Mouse (Mus musculus) kidney, embryonic 15.5 days (tissue): ENCODE results near the gene Acpp. TPM values are rescaled to one million over a fixed set of nuclear protein-coding genes. Genes with fewer than 3 reads are reported as not detected.

Experiments used
- ATAC-seq: fragments of 200-750 bp; cut with Nextera tagmentation; replicated peaks from 2 replicates; pipeline ENCODE4 v1.8.0; 2017; ENCODE audit warnings: moderate TSS enrichment; ENCODE audit not compliant: low FRiP score
- H3K27ac ChIP-seq: fragments of 300-500 bp; sonication (generic); 2 replicates; pipeline ENCODE4 v1.5.1; 2015; ENCODE audit warnings: mild to moderate bottlenecking, inconsistent platforms
- H3K27me3 ChIP-seq: fragments of 300-500 bp; sonication (generic); 2 replicates; pipeline ENCODE4 v1.6.1; 2015; ENCODE audit warnings: inconsistent platforms
- H3K36me3 ChIP-seq: fragments of 300-500 bp; sonication (generic); 2 replicates; pipeline ENCODE4 v1.6.1; 2015; ENCODE audit warnings: inconsistent platforms
- H3K4me1 ChIP-seq: fragments of 300-500 bp; sonication (generic); 2 replicates; pipeline ENCODE4 v1.6.1; 2015; ENCODE audit warnings: inconsistent platforms
- H3K4me2 ChIP-seq: fragments of 300-500 bp; sonication (generic); 2 replicates; pipeline ENCODE4 v1.6.1; 2015; ENCODE audit warnings: moderate library complexity, mild to moderate bottlenecking, inconsistent platforms
- H3K4me3 ChIP-seq: fragments of 300-500 bp; sonication (generic); replicated peaks from 2 replicates; pipeline ENCODE4 v1.5.1; 2015; ENCODE audit warnings: mild to moderate bottlenecking, inconsistent platforms
- H3K9ac ChIP-seq: fragments of 300-500 bp; sonication (generic); 2 replicates; pipeline ENCODE4 v1.6.1; 2015; ENCODE audit warnings: mild to moderate bottlenecking, inconsistent platforms
- H3K9me3 ChIP-seq: fragments of 300-500 bp; sonication (generic); replicated peaks from 2 replicates; pipeline ENCODE4 v1.6.1; 2016; ENCODE audit warnings: inconsistent platforms
- WGBS: fragments of 180-500 bp; shearing (Covaris S2); methylation state at CpG from one replicate; pipeline ENCODE4 v1.1.7; 2015; ENCODE audit warnings: mixed read lengths; 5-methylcytosine and 5-hydroxymethylcytosine counted together
- polyA plus RNA-seq: library from polyadenylated mRNA; unstranded; fragments of >200 nt; fragmentation: Nextera tagmentation; extraction: Ambion mirVana; gene quantifications from 2 replicates; pipeline ENCODE4 v1.2.1, GENCODE M21; 2015

Acpp gene
- polyA plus RNA-seq, 1 experiment from 2014 or later = 1.7 TPM

- H3K4me1 ChIP-seq = no peaks in the 10 kb centered on the region
- H3K4me2 ChIP-seq = no peak overlapping the region
- WGBS = 65% methylated on average over 3 of the region's 3 CpGs
- no peaks in the 10 kb centered on the region for H3K9me3 ChIP-seq
- no peak overlapping the region for H3K4me3 ChIP-seq
- ATAC-seq = no peak
- no peak overlapping the region for H3K27ac ChIP-seq
- no peak overlapping the region for H3K9ac ChIP-seq
- no peaks in the 10 kb centered on the region for H3K27me3 ChIP-seq
- no peaks in the 10 kb centered on the region for H3K36me3 ChIP-seq
Measured at GRCm38 (mm10) chr9:104297041-104297440, 40.5 kb downstream of the Acpp start.

- Histone ChIP-seq H3K27ac (peak overlapping the region; percentile 76), H3K9ac (no peak overlapping the region), H3K9me3 (no peaks in the 10 kb centered on the region), H3K4me3 (no peak overlapping the region), H3K4me2 (no peak overlapping the region), H3K27me3 (no peaks in the 10 kb centered on the region), H3K4me1 (peaks cover 36% of the 10 kb centered on the region), H3K36me3 (no peaks in the 10 kb centered on the region)
- 0 out of 2 replicates have a peak, but pooled peaks have one; percentile 54 for ATAC-seq
- 9% methylated on average over 6 of the region's 6 CpGs for WGBS
Measured at GRCm38 (mm10) chr9:104284934-104285333, 52.6 kb downstream of the Acpp start.

- no peaks in the 10 kb centered on the region for H3K27me3 ChIP-seq
- peak; percentile 73 for ATAC-seq
- no peak overlapping the region for H3K4me2 ChIP-seq
- no peak overlapping the region for H3K9ac ChIP-seq
- peak overlapping the region; percentile 79 for H3K27ac ChIP-seq
- no peaks in the 10 kb centered on the region for H3K9me3 ChIP-seq
- WGBS = 23% methylated on average over 8 of the region's 8 CpGs
- H3K4me1 ChIP-seq = peaks cover 38% of the 10 kb centered on the region
- H3K36me3 ChIP-seq = no peaks in the 10 kb centered on the region
- no peak overlapping the region for H3K4me3 ChIP-seq
Measured at GRCm38 (mm10) chr9:104282536-104282935, 55.0 kb downstream of the Acpp start.

GRCm38 (mm10) chr9:104281737-104282136 is 55.8 kb downstream of the Acpp start:
- H3K27ac ChIP-seq = peak overlapping the region; percentile 79
- no peaks in the 10 kb centered on the region for H3K27me3 ChIP-seq
- no peaks in the 10 kb centered on the region for H3K36me3 ChIP-seq
- no peak overlapping the region for H3K9ac ChIP-seq
- H3K4me1 ChIP-seq = peaks cover 41% of the 10 kb centered on the region
- no peaks in the 10 kb centered on the region for H3K9me3 ChIP-seq
- no peak overlapping the region for H3K4me2 ChIP-seq
- ATAC-seq = no peak
- WGBS = 49% methylated on average over 5 of the region's 5 CpGs
- no peak overlapping the region for H3K4me3 ChIP-seq

GRCm38 (mm10) chr9:104280725-104281495 is 56.6 kb downstream of the Acpp start:
- no peak overlapping the region for H3K4me3 ChIP-seq
- H3K4me1 ChIP-seq = peaks cover 41% of the 10 kb centered on the region
- H3K9ac ChIP-seq = no peak overlapping the region
- H3K9me3 ChIP-seq = no peaks in the 10 kb centered on the region
- 42% methylated on average over 8 of the region's 8 CpGs for WGBS
- H3K27me3 ChIP-seq = no peaks in the 10 kb centered on the region
- H3K36me3 ChIP-seq = no peaks in the 10 kb centered on the region
- peak overlapping the region; percentile 20 for H3K4me2 ChIP-seq
- peak; percentile 59; the same call in 1 of the 2 replicates for ATAC-seq
- peak overlapping the region; percentile 79 for H3K27ac ChIP-seq

GRCm38 (mm10) chr9:104277528-104278162 is 59.9 kb downstream of the Acpp start:
- H3K9me3 ChIP-seq = no peaks in the 10 kb centered on the region
- H3K27ac ChIP-seq = no peak overlapping the region
- no peak overlapping the region for H3K4me3 ChIP-seq
- peaks cover 31% of the 10 kb centered on the region for H3K4me1 ChIP-seq
- H3K9ac ChIP-seq = peak overlapping the region; percentile 38; the same call in 1 of the 2 replicates
- H3K4me2 ChIP-seq = peak overlapping the region; percentile 43; the same call in 1 of the 2 replicates
- ATAC-seq = peak; percentile 50; the same call in 1 of the 2 replicates
- WGBS = 21% methylated on average over 18 of the region's 18 CpGs
- H3K36me3 ChIP-seq = no peaks in the 10 kb centered on the region
- H3K27me3 ChIP-seq = no peaks in the 10 kb centered on the region

- WGBS = 83% methylated on average over 17 of the region's 17 CpGs
- H3K27me3 ChIP-seq = no peaks in the 10 kb centered on the region
- no peak overlapping the region for H3K27ac ChIP-seq
- H3K36me3 ChIP-seq = no peaks in the 10 kb centered on the region
- no peaks in the 10 kb centered on the region for H3K9me3 ChIP-seq
- peaks cover 8% of the 10 kb centered on the region for H3K4me1 ChIP-seq
- no peak overlapping the region for H3K9ac ChIP-seq
- ATAC-seq = no peak
- no peak overlapping the region for H3K4me3 ChIP-seq
- no peak overlapping the region for H3K4me2 ChIP-seq
Measured at GRCm38 (mm10) chr9:104275084-104275785, 62.3 kb downstream of the Acpp start.

GRCm38 (mm10) chr9:104272057-104272456 is 65.5 kb downstream of the Acpp start:
- H3K27ac ChIP-seq = no peak overlapping the region
- H3K4me1 ChIP-seq = no peaks in the 10 kb centered on the region
- ATAC-seq = no peak
- no peaks in the 10 kb centered on the region for H3K9me3 ChIP-seq
- WGBS = 71% methylated on average over 4 of the region's 4 CpGs
- H3K27me3 ChIP-seq = no peaks in the 10 kb centered on the region
- H3K4me3 ChIP-seq = no peak overlapping the region
- no peak overlapping the region for H3K9ac ChIP-seq
- no peaks in the 10 kb centered on the region for H3K36me3 ChIP-seq
- no peak overlapping the region for H3K4me2 ChIP-seq

- H3K27ac ChIP-seq = no peak overlapping the region
- no peaks in the 10 kb centered on the region for H3K9me3 ChIP-seq
- H3K27me3 ChIP-seq = no peaks in the 10 kb centered on the region
- H3K36me3 ChIP-seq = no peaks in the 10 kb centered on the region
- H3K4me2 ChIP-seq = no peak overlapping the region
- H3K9ac ChIP-seq = no peak overlapping the region
- ATAC-seq = no peak
- no peak overlapping the region for H3K4me3 ChIP-seq
- 63% methylated on average over 4 of the region's 4 CpGs for WGBS
- H3K4me1 ChIP-seq = no peaks in the 10 kb centered on the region
Measured at GRCm38 (mm10) chr9:104271642-104272041, 65.9 kb downstream of the Acpp start.

GRCm38 (mm10) chr9:104269944-104270343 is 67.6 kb downstream of the Acpp start:
- ATAC-seq = no peak
- 51% methylated on average over 3 of the region's 3 CpGs for WGBS
- Histone ChIP-seq H3K9me3 (no peaks in the 10 kb centered on the region), H3K4me1 (no peaks in the 10 kb centered on the region), H3K4me3 (no peak overlapping the region), H3K27me3 (no peaks in the 10 kb centered on the region), H3K36me3 (no peaks in the 10 kb centered on the region), H3K27ac (0 out of 2 replicates have a peak overlapping the region, but pooled peaks have one; percentile 27), H3K4me2 (no peak overlapping the region), H3K9ac (no peak overlapping the region)

- H3K4me2 ChIP-seq = peak overlapping the region; percentile 14; the same call in 1 of the 2 replicates
- no peaks in the 10 kb centered on the region for H3K36me3 ChIP-seq
- no peaks in the 10 kb centered on the region for H3K27me3 ChIP-seq
- H3K4me3 ChIP-seq = no peak overlapping the region
- H3K4me1 ChIP-seq = no peaks in the 10 kb centered on the region
- H3K9me3 ChIP-seq = no peaks in the 10 kb centered on the region
- H3K27ac ChIP-seq = 0 out of 2 replicates have a peak overlapping the region, but pooled peaks have one; percentile 27
- ATAC-seq = no peak
- 42% methylated on average over 10 of the region's 10 CpGs for WGBS
- H3K9ac ChIP-seq = no peak overlapping the region
Measured at GRCm38 (mm10) chr9:104269349-104269871, 68.1 kb downstream of the Acpp start.

- no peak overlapping the region for H3K27ac ChIP-seq
- H3K9me3 ChIP-seq = no peaks in the 10 kb centered on the region
- H3K36me3 ChIP-seq = no peaks in the 10 kb centered on the region
- no peak overlapping the region for H3K9ac ChIP-seq
- no peaks in the 10 kb centered on the region for H3K27me3 ChIP-seq
- 63% methylated on average over 2 of the region's 2 CpGs for WGBS
- no peak for ATAC-seq
- no peak overlapping the region for H3K4me2 ChIP-seq
- peaks cover 23% of the 10 kb centered on the region for H3K4me1 ChIP-seq
- H3K4me3 ChIP-seq = no peak overlapping the region
Measured at GRCm38 (mm10) chr9:104264567-104264966, 73.0 kb downstream of the Acpp start.
